Mouse (Mus musculus) brown adipose tissue, adult 24 weeks (tissue): Measurements from ENCODE around the gene Tnrc6c. TPM values are rescaled to one million over a fixed set of nuclear protein-coding genes. Genes with fewer than 3 reads are reported as not detected.

Source experiments
- H3K27ac ChIP-seq: fragments of 200-500 bp; replicated peaks from 2 replicates; pipeline ENCODE4 v1.5.1; 2012; ENCODE audit warnings: low read depth, mild to moderate bottlenecking, low read length
- H3K4me1 ChIP-seq: fragments of 200-500 bp; 2 replicates; pipeline ENCODE4 v1.6.1; 2012; ENCODE audit warnings: low read length, mixed read lengths; ENCODE audit not compliant: control insufficient read depth, insufficient read depth, insufficient read length
- H3K4me3 ChIP-seq: fragments of 200-500 bp; 2 replicates; pipeline ENCODE4 v1.5.1; 2012; ENCODE audit warnings: low read depth, mild to moderate bottlenecking, low read length, moderate library complexity; ENCODE audit not compliant: insufficient read depth
- polyA plus RNA-seq: library from polyadenylated mRNA; stranded (reverse); fragments of >200 nt; gene quantifications from 2 replicates; pipeline ENCODE4 v1.2.4, GENCODE M21; 2012; ENCODE audit not compliant: missing spikeins, insufficient read depth, insufficient read length

Tnrc6c gene
- polyA plus RNA-seq, 1 experiment, result 3.6 TPM

DNA sequence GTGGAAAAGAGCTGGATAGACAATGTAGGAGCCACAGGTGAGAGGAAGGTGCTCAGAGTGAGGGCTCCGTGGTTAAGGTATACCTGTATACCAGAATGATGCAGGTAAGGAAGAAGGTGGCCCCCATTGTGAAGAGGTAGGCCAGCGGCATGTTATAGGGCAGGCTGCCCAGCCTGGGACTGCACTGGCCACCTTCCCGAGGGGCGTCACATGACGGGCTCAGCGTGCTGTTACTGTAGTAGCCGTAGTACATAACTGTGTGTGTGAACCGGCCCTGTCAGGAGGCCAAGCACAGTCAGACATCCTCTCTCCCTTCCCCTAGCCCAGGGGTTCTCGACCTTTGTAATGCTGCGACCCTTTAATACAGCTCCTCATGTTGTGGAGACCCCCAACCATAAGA is 120.8 kb downstream of the Tnrc6c start:
- H3K27ac ChIP-seq, result no peak overlapping the region
- peaks cover 6% of the 10 kb centered on the region; the same call in 1 of the 2 replicates for H3K4me1 ChIP-seq
- H3K4me3 ChIP-seq, result no peak overlapping the region

- no peak overlapping the region for H3K4me3 ChIP-seq
- no peak overlapping the region for H3K27ac ChIP-seq
- H3K4me1 ChIP-seq, result peaks cover 6% of the 10 kb centered on the region; the same call in 1 of the 2 replicates
Measured at GRCm38 (mm10) chr11:117775540-117775939, 121.5 kb downstream of the Tnrc6c start.

GRCm38 (mm10) chr11:117776085-117776792 is 122.2 kb downstream of the Tnrc6c start:
- Histone ChIP-seq H3K4me1 (peaks cover 6% of the 10 kb centered on the region; the same call in 1 of the 2 replicates), H3K27ac (no peak overlapping the region), H3K4me3 (no peak overlapping the region)

- no peak overlapping the region for H3K27ac ChIP-seq
- H3K4me1 ChIP-seq, result peaks cover 6% of the 10 kb centered on the region; the same call in 1 of the 2 replicates
- H3K4me3 ChIP-seq, result no peak overlapping the region
Measured at GRCm38 (mm10) chr11:117777111-117777510, 123.0 kb downstream of the Tnrc6c start.

DNA sequence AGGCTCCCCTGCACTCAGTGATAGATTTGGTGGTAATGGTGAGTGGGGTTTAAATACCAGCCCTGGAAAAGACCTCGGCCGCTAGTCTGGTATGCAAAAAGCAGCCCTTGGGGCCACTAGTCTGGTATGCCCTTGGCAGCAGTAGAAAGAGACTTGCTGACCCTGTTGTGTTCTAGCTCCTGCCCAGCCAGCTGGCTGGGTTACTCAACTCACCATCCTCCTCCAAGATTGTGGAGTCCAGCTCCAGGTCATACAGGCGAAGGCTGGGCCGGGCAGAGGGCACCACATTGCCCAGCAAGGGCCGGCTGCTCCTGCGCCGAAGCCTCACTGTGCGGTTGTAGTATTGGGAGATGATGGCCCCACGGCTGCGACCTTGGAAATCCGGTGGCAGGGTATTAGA is 123.9 kb downstream of the Tnrc6c start:
- no peak overlapping the region for H3K27ac ChIP-seq
- no peak overlapping the region for H3K4me3 ChIP-seq
- H3K4me1 ChIP-seq, result peaks cover 6% of the 10 kb centered on the region; the same call in 1 of the 2 replicates

DNA sequence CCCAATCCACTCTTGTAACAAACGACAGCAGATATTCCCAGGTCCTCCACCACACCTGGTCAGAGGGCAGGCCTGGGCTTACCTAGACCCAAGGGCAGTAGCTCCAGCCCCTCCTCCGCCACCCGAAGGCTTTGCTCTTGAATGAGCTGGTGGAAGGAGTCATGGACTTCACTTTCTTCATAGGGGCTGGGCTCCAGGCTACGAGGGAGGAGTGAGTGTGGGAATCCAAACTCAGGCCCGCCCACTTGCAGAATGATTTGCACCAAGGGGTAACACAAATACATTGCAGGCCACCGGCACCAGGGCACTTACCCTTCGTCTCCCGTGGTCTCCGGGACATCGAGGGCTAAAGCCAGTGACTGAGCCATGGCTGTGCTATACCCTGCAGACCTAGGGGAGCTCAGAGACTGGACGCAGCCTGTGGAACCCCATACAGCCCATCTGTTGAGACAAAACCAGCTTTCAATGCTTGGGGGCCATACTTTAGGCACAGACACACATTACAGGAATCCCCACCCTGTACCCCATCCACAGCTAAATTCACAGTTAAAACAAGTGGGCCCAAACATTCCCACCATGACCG is 124.9 kb downstream of the Tnrc6c start:
- H3K4me3 ChIP-seq, result peak overlapping the region; percentile 77
- H3K4me1 ChIP-seq, result peaks cover 6% of the 10 kb centered on the region; the same call in 1 of the 2 replicates
- peak overlapping the region; percentile 95 for H3K27ac ChIP-seq

GRCm38 (mm10) chr11:117779434-117780198 is 125.5 kb downstream of the Tnrc6c start:
- Histone ChIP-seq H3K4me1 (peaks cover 6% of the 10 kb centered on the region; the same call in 1 of the 2 replicates), H3K4me3 (peak overlapping the region; percentile 77), H3K27ac (peak overlapping the region; percentile 95)

- Histone ChIP-seq H3K4me3 (peak overlapping the region; percentile 77), H3K27ac (peak overlapping the region; percentile 95), H3K4me1 (peaks cover 6% of the 10 kb centered on the region; the same call in 1 of the 2 replicates)
Measured at GRCm38 (mm10) chr11:117780199-117780515, 126.1 kb downstream of the Tnrc6c start.

DNA sequence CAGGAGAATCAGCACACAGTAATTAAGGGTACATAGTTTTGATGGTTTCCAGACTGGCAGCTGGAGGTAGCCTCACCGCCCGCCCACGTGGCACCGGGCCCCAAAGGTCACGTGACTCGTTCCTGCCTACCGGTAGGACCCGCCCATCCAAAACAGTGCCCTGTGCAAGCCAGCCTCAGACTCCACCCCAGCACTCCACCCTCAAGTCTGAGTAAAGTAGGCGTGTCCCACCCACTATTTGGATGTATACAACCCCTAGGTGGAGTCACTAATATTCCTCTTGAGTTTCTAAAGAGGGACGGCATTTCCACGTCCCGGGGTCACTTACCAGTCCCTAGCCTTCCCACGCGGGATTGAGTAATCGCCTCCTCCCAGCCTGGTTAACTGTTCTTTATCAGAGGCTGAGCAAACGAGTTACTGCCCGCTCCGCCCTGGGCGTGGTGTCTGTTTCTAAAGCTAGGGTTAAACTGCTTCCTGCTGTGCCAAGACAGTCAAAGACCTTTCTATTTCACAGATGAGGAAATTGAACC is 126.6 kb downstream of the Tnrc6c start:
- H3K4me1 ChIP-seq, result peaks cover 6% of the 10 kb centered on the region; the same call in 1 of the 2 replicates
- peak overlapping the region; percentile 77 for H3K4me3 ChIP-seq
- peak overlapping the region; percentile 95 for H3K27ac ChIP-seq

- Histone ChIP-seq H3K4me1 (peaks cover 6% of the 10 kb centered on the region; the same call in 1 of the 2 replicates), H3K27ac (peak overlapping the region; percentile 95), H3K4me3 (peak overlapping the region; percentile 77)
Measured at GRCm38 (mm10) chr11:117781199-117781821, 127.2 kb downstream of the Tnrc6c start.

DNA sequence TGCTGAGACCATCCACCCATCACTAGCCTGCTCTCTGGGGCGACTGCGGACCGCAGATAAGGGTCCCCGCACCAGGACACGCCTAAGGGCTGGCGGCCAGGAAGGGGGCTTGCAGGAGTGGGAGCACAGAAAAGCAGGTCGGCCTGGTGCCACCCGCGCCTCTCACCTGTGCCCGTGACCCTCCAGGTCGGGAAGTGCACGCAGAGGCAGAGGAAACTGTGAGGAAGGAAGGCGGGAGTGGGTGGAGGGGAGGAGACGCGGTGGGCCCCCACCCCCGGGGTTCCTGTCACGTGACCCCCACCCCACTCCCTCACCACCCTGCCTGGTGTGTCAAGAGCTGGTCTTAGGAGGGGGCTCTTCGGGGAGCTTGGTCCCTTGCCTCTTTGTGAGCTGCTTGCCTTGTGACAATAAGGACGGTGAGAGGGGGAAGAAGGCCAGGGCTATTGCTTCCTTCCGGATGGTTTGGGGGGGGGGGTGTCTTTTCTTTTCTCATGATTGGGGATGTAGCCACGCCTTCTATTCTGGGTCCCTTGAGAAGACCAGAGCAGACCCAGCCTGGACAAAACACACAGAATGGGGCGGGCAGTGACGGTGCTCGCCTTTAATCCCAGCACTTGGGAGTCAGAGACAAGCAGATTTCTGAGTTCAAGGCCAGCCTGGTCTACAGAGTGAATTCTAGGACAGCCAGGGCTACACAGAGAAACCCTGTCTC is 128.1 kb downstream of the Tnrc6c start, which contains the start of the genes Tmc8 and Tmc6:
Gene Tmc8 (plus strand): TSS at position 84 of the 712 bp plus-strand sequence.
Gene Tmc6 (minus strand): TSS at position 206 of the 712 bp plus-strand sequence.
- peak within 1 kb of the TSS; percentile 77 for H3K4me3 ChIP-seq

DNA sequence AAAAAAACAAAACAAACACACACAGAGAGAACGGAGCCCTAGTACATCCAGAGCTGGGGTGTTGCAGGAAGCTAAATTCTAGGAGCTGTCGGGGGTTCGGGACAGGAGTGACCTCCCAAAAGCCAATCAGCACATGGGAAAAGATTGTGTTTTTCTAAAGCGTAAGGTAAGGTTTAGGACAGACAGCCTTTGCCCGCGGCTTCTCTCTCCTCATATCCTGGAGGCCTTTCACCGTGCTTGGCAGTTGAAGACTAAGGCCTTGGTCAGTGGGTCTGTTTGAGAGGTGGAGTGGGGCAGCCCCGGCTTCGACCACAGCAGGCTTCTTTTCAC is 128.6 kb downstream of the Tnrc6c start:
- peaks cover 6% of the 10 kb centered on the region; the same call in 1 of the 2 replicates for H3K4me1 ChIP-seq
- H3K27ac ChIP-seq, result peak overlapping the region; percentile 99
- H3K4me3 ChIP-seq, result peak overlapping the region; percentile 65

More for the DNA sequence above, 128.1 kb downstream of the Tnrc6c start, which contains the start of the genes Tmc8 and Tmc6:
- peak within 1 kb of the TSS; percentile 99 for H3K27ac ChIP-seq
- peaks cover 6% of the 10 kb centered on the region; the same call in 1 of the 2 replicates for H3K4me1 ChIP-seq

GRCm38 (mm10) chr11:117783089-117783488 is 129.0 kb downstream of the Tnrc6c start:
- H3K4me3 ChIP-seq, result peak overlapping the region; percentile 65
- H3K4me1 ChIP-seq, result peaks cover 6% of the 10 kb centered on the region; the same call in 1 of the 2 replicates
- H3K27ac ChIP-seq, result peak overlapping the region; percentile 99
